Mouse (Mus musculus) splenic B cell, adult 2 months (primary cell): ENCODE results near the gene Ciart.
"Not testable (repeated sequence)": the region's sequence is repeated elsewhere in the genome, so short reads cannot be mapped to it uniquely, and the experiment has no call there.

Source experiments
- DNase-seq: peaks from one replicate; pipeline ENCODE4 v3.0.0-alpha.2; 2011; ENCODE audit warnings: low read depth, low spot score
- H3K27me3 ChIP-seq: 2 replicates; pipeline ENCODE4 v1.6.1; 2012; ENCODE audit warnings: mild to moderate bottlenecking, low read length, moderate library complexity, mixed read lengths; ENCODE audit not compliant: control insufficient read depth, poor library complexity, insufficient read depth, severe bottlenecking
- H3K36me3 ChIP-seq: 2 replicates; pipeline ENCODE4 v1.6.1; 2012; ENCODE audit warnings: mild to moderate bottlenecking, low read length, moderate library complexity, mixed read lengths; ENCODE audit not compliant: control insufficient read depth, poor library complexity, insufficient read depth, severe bottlenecking

Gene Ciart

DNA sequence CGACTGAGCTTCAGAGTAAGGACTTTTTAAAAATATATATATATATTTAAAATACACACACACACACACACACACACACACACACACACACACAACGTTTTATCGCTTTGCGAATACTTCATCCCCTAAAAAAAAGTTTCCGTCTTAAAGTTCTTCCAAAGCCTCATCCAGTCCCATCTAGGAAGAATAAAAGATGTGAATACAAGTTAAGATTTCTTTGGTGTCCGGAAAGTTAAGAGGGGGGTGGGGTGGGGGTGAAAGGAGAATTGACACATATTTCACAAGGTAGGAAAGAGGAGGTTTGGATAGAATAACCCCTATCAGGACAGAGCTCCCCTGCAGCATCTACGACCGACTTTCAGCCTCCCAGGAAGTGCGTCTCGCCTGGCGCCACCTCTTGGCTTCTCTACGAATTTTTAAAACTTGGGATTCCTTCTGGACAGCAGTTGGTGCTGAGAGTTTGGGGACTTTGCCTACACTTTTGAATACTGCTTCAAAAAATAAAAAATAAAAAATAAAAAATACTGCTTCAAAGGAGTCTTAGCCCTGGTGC is 24.0 kb upstream of the Ciart start:
- Histone ChIP-seq H3K36me3 (no peaks in the 10 kb centered on the region), H3K27me3 (no peaks in the 10 kb centered on the region; the same call in 1 of the 2 replicates)
- peak; percentile 61 for DNase-seq

DNA sequence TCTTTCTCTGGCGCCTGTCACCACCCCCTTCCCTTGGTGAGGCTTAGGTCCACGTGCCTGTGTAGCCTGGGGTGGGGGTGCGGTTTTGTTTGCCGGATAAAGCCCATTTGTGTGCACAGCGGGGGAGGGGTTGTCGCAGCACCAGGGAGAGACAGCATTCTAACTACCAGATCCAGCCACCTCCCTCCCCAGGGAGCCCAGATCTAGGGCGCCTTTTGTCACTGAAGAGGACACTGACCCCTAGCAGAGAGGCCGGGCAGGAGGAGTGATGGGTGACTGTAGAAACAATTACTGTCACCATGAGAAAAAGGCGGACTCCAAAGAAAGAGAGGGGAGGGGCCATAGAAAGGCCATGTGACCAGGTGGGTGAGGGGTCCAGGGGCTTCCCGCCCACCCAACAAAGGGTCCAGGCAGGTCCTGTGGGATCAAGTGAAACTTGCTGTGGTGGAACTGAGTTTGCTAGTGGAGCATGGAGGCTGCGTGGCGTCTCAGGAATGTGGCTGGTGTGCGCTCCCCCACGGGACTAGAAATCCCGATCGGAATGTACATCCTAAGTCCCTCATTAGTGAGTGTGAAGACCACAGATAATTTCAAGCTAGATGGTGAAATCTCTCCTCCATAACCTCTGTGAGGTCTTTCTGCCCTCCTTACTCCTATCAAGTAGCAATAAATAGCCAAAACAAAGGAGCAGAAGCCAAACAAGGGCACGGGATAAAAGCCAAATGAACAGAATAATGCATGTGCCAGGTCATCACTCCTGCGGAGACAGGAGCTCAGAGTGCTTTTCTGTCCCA is 23.3 kb upstream of the Ciart start:
- H3K36me3 ChIP-seq = no peaks in the 10 kb centered on the region
- DNase-seq = peak; percentile 47
- no peaks in the 10 kb centered on the region; the same call in 1 of the 2 replicates for H3K27me3 ChIP-seq

DNA sequence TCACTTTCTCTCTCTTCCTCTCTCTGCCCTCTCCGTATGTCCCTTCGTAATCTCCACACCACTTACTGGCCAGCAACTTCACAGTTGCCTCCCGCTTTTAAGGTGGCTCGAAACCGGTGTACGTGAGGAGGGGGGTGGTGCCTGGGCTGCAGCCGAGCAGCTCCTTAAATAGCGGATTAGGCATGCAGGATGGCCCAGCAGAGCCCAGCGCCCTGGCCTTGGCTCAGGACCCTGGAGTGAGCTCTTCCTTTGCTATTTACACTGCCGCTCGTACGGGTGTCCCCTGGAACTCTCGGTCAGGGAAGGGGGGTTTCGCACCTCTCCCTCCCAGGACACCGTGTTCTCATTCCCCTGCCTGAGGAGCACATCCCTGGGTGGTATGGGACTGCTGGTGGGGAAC is 22.5 kb upstream of the Ciart start, which contains the start of gene Car14:
Car14 (minus strand) TSS at position 124 of the 400 bp plus-strand sequence.
- no peaks in the 10 kb centered on the region; the same call in 1 of the 2 replicates for H3K27me3 ChIP-seq
- DNase-seq = no peak

GRCm38 (mm10) chr3:95903753-95904502 is 21.9 kb upstream of the Ciart start:
- Histone ChIP-seq H3K27me3 (no peaks in the 10 kb centered on the region; the same call in 1 of the 2 replicates), H3K36me3 (no peaks in the 10 kb centered on the region)
- no peak for DNase-seq

More for the DNA sequence above, 22.5 kb upstream of the Ciart start, which contains the start of gene Car14:
- no peaks in the 10 kb centered on the region for H3K36me3 ChIP-seq

DNA sequence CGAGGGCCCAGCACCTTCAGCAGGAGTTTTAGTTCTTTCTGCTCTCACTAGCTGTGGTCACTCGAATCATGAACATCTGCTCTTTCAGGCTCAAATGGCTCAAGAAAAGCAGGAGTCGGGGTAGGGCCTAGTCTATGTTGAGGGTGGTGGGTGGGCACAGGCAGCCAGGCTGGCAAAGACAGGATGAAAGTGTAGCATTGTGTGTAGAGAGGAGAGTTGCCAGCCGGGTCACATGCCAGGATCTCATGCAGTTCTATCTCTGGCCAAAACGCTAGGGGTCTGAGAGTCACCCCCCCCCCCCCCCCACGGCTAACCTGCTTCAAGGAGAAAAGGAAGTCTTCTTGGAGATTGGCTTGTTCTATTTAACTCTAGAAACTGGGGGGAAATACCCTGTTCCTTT is 20.6 kb upstream of the Ciart start:
- Histone ChIP-seq H3K27me3 (no peaks in the 10 kb centered on the region; the same call in 1 of the 2 replicates), H3K36me3 (no peaks in the 10 kb centered on the region)
- DNase-seq = no peak

- no peaks in the 10 kb centered on the region for H3K36me3 ChIP-seq
- no peaks in the 10 kb centered on the region; the same call in 1 of the 2 replicates for H3K27me3 ChIP-seq
- DNase-seq = no peak
These were observed 20.2 kb upstream of the Ciart start for GRCm38 (mm10) chr3:95902373-95902625.

- H3K36me3 ChIP-seq = no peaks in the 10 kb centered on the region
- H3K27me3 ChIP-seq = no peaks in the 10 kb centered on the region; the same call in 1 of the 2 replicates
- DNase-seq = no peak
These were observed 19.7 kb upstream of the Ciart start for GRCm38 (mm10) chr3:95901616-95902372.

DNA sequence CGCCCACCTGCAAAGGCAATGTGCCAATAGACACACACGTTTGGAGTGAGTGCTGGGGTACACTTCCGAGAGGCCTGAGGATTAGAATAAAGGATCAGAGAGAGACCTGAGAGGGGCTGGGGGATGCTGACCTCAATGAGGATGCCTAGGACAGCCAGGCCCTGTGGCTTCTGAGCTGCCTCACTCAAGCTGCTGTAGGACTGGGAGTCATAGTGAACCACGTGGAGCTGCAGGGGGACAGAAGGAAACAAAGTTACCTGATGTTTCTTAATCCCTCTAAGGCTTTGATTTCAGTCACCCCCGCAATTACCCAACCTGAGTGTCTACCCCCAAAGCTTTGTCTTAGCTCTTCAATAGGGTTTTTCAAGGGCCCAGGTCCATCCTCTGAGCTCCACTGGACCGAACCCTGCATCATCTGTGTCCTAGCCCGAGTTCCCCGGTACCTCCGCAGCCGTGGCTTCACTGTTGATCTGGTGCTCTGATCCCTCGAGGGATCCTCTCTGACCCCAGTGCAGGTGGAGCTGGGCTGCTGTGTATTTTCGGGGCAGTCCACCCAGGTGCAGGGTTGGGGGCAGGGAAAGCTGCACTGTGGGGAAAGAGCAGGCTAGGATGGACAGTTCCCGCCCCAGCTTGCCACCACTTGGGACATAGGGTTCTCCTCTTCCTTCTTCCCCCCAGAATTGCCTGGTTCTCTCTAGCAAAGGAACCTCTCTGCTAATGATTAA is 17.9 kb upstream of the Ciart start:
- Histone ChIP-seq H3K36me3 (no peaks in the 10 kb centered on the region), H3K27me3 (no peaks in the 10 kb centered on the region)
- DNase-seq = no peak

GRCm38 (mm10) chr3:95895501-95895900 is 13.4 kb upstream of the Ciart start:
- H3K27me3 ChIP-seq, DNase-seq, H3K36me3 ChIP-seq: not testable (repeated sequence)

DNA sequence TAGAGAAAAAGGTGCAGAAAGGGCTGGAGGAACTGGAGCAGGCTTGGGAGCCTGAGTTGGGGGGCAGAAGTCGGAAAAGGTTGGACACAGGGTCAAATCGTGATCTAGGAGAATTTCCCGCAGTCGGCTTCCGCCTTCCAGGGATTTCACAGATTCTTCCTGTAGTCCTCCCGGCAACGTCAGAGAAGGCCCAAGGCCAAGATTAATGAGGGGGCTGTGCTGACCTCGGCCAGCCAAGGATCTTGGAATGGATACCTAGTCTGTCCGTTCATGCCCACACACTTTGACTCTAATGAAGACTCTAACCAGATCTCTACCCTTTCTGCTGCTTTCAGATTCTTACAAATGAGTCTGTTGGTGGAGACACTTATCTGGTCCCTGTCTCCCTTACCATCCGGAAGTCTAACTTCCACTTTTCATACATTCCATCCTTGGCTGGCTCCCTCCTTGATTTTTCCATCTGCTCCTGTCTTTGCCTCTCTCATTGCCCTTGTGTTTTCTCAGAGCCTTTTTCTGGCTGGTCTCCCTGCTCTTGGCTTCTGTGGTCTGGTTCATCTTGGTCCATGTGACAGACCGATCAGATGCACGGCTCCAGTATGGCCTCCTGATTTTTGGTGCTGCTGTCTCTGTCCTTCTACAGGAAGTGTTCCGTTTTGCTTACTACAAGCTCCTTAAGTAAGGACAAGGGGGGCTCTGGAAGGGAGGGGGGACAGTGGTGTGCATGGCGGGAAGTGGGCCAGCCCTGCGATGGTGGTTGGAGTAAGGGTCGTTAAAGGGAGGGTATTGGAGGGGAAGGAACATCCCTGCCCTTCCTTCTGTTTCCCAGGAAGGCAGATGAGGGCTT is 12.5 kb upstream of the Ciart start:
- Histone ChIP-seq H3K36me3 (no peaks in the 10 kb centered on the region), H3K27me3 (no peaks in the 10 kb centered on the region)
- no peak for DNase-seq

DNA sequence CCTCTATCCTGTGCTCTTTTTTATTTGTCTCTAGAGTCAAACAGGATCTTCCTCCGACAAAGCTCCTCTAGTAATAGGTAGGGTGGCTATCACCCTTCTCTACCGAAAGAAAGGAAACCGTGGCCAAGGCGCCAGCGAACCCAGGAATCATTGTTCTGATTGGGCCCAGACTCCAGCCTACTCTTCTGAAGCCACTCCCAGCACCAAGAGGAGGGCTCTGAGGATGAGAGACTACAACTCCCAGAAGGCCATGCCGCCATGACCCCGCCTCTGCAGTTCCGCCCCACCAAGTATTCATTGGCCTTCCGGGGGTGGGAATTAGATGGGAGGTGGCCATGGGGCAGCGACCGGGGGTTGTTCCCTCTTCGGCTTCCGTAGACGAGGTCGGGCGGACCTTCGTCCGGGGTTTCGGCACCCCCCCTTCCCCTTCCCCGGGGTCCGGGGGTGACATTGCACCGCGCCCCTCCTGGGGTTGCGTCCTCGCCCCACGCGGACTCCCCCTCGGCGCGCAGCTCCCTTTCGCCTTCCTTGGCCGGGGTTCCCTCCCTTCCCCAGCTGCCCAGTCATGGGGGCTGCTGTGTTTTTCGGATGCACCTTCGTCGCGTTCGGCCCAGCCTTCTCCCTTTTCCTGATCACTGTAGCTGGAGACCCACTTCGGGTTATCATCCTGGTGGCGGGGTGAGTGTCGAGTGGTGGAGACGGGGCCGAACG is 11.7 kb upstream of the Ciart start, which contains the start of gene Aph1a:
Aph1a (plus strand) TSS at position 364 of the 711 bp plus-strand sequence.
- H3K27me3 ChIP-seq, H3K36me3 ChIP-seq: not testable (repeated sequence)
- DNase-seq = peak; percentile 97

GRCm38 (mm10) chr3:95893126-95893525 is 11.1 kb upstream of the Ciart start:
- no peaks in the 10 kb centered on the region for H3K36me3 ChIP-seq
- H3K27me3 ChIP-seq = no peaks in the 10 kb centered on the region
- peak; percentile 42 for DNase-seq
